Mouse (Mus musculus) ovary, adult 2 months (tissue): Measurements from ENCODE around the gene Adprm. TPM values are rescaled to one million over a fixed set of nuclear protein-coding genes. Genes with fewer than 3 reads are reported as not detected.

Experiments used
- polyA plus RNA-seq: library from polyadenylated mRNA; depleted of rRNA; stranded (reverse); fragments of >200 nt; gene quantifications from 2 replicates; pipeline ENCODE4 v1.2.3, GENCODE M21; 2012; rRNA removed

Adprm gene
- 6.6 and 9.1 TPM in 2 replicates for polyA plus RNA-seq

GRCm38 (mm10) chr11:67052321-67052952 lies at the start of gene Adprm, which contains the start of gene Sco1:
Gene Adprm (minus strand): TSS chr11:67052594.
Gene Sco1 (plus strand): TSS chr11:67052670.

GRCm38 (mm10) chr11:67078000-67078399 lies 25.6 kb upstream of the Adprm start, which contains the start of gene Myh3:
Gene Myh3 (plus strand): TSS chr11:67078300.

GRCm38 (mm10) chr11:67024867-67025477 lies 27.4 kb downstream of the Adprm start, which contains the start of gene Tmem220:
Gene Tmem220 (plus strand): TSS chr11:67025154.

Other genes starting within 250 kb of the Adprm start
- not detected in 2 replicates for gene Pirt, start 140.6 kb downstream of the Adprm start, polyA plus RNA-seq
- 0.25 TPM in 1 of 2 replicates, not detected in the other for gene Tmem238l, start 96.0 kb downstream of the Adprm start, polyA plus RNA-seq
- gene Tmem220, start 27.4 kb downstream of the Adprm start, polyA plus RNA-seq = 1.8 and 2.1 TPM in 2 replicates
- 4.4 and 6.6 TPM in 2 replicates for gene Sco1, start 76 bp upstream of the Adprm start, polyA plus RNA-seq
- not detected in 2 replicates for gene Myh3, start 25.7 kb upstream of the Adprm start, polyA plus RNA-seq
- gene Myh2, start 118.4 kb upstream of the Adprm start, polyA plus RNA-seq = 0.02 TPM in 1 of 2 replicates, not detected in the other
- not detected in 2 replicates for gene Myh1, start 147.5 kb upstream of the Adprm start, polyA plus RNA-seq
- gene Myh4, start 185.4 kb upstream of the Adprm start, polyA plus RNA-seq = not detected in 2 replicates
- not detected in 2 replicates for gene Myh8, start 224.5 kb upstream of the Adprm start, polyA plus RNA-seq